Mouse (Mus musculus) hindbrain, postnatal 0 days (tissue): ENCODE results near the gene Hlcs. TPM values are rescaled to one million over a fixed set of nuclear protein-coding genes. Genes with fewer than 3 reads are reported as not detected.

Experiments
- ATAC-seq: fragments of 200-750 bp; cut with Nextera tagmentation; 2 replicates; pipeline ENCODE4 v1.8.0; 2017; ENCODE audit warnings: mild to moderate bottlenecking, moderate TSS enrichment, moderate library complexity
- DNase-seq: peaks from one replicate; pipeline ENCODE4 v3.0.0-alpha.2; 2015; ENCODE audit warnings: low spot score
- H3K27ac ChIP-seq: fragments of 300-500 bp; sonication (generic); 2 replicates; pipeline ENCODE4 v1.5.1; 2014; ENCODE audit warnings: mild to moderate bottlenecking
- H3K27me3 ChIP-seq: fragments of 300-500 bp; sonication (generic); 2 replicates; pipeline ENCODE4 v1.6.1; 2014; ENCODE audit warnings: low read length, mixed read lengths; ENCODE audit not compliant: insufficient read depth
- H3K36me3 ChIP-seq: fragments of 300-500 bp; sonication (generic); 2 replicates; pipeline ENCODE4 v1.6.1; 2014; ENCODE audit warnings: low read length, mixed read lengths; ENCODE audit not compliant: insufficient read depth
- H3K4me1 ChIP-seq: fragments of 300-500 bp; sonication (generic); 2 replicates; pipeline ENCODE4 v1.6.1; 2014; ENCODE audit warnings: antibody characterized with exemption, low read length, mixed read lengths; ENCODE audit not compliant: insufficient read depth
- H3K4me2 ChIP-seq: fragments of 300-500 bp; sonication (generic); 2 replicates; pipeline ENCODE4 v1.6.1; 2014; ENCODE audit warnings: low read depth, mild to moderate bottlenecking, low read length, moderate library complexity, mixed read lengths
- H3K4me3 ChIP-seq: fragments of 300-500 bp; sonication (generic); 2 replicates; pipeline ENCODE4 v1.5.1; 2014; ENCODE audit warnings: low read length
- H3K9ac ChIP-seq: fragments of 300-500 bp; sonication (generic); replicated peaks from 2 replicates; pipeline ENCODE4 v1.6.1; 2014; ENCODE audit warnings: mild to moderate bottlenecking, low read length, moderate library complexity, mixed read lengths
- H3K9me3 ChIP-seq: fragments of 300-500 bp; sonication (generic); 2 replicates; pipeline ENCODE4 v1.6.1; 2016; ENCODE audit warnings: low read length, mixed read lengths
- CTCF ChIP-seq: IDR thresholded peaks from 2 replicates; pipeline ENCODE4 v1.5.1; 2016; ENCODE audit warnings: antibody characterized with exemption, control low read depth, low read depth
- WGBS: fragments of 180-500 bp; shearing (Covaris S2); extraction: QIAGEN DNeasy Blood & Tissue Kit; methylation state at CpG from one replicate; pipeline ENCODE4 v1.1.7; 2014; 5-methylcytosine and 5-hydroxymethylcytosine counted together
- polyA plus RNA-seq: library from polyadenylated mRNA; unstranded; fragments of >200 nt; fragmentation: Nextera tagmentation; extraction: Ambion mirVana; gene quantifications from 2 replicates; pipeline ENCODE4 v1.2.1, GENCODE M21; 2015
- total RNA-seq: library from RNA; depleted of rRNA; stranded (reverse); fragments of >200 nt; gene quantifications from 2 replicates; pipeline ENCODE4 v1.2.3, GENCODE M21; 2014

The Hlcs gene
- total and polyA plus RNA-seq, 2 experiments from 2014 or later: 7.3 to 8.1 TPM

- Histone ChIP-seq H3K9ac (no peak overlapping the region), H3K4me1 (peaks cover 3% of the 10 kb centered on the region; the same call in 1 of the 2 replicates), H3K27ac (no peak overlapping the region), H3K4me3 (no peak overlapping the region), H3K36me3 (no peaks in the 10 kb centered on the region), H3K4me2 (no peak overlapping the region), H3K9me3 (no peaks in the 10 kb centered on the region), H3K27me3 (peaks cover 9% of the 10 kb centered on the region)
- 84% methylated on average over 3 of the region's 3 CpGs for WGBS
- TF ChIP-seq CTCF: no peak
- no peak for DNase-seq
- no peak for ATAC-seq
These were observed 12.6 kb upstream of the Hlcs start for GRCm38 (mm10) chr16:94326008-94326407.

- H3K36me3 ChIP-seq: no peaks in the 10 kb centered on the region
- no peak for ATAC-seq
These were observed 10.3 kb upstream of the Hlcs start for GRCm38 (mm10) chr16:94323681-94324080.

GRCm38 (mm10) chr16:94320223-94320622 lies 6.9 kb upstream of the Hlcs start:
- no peak for TF ChIP-seq CTCF
- Histone ChIP-seq H3K4me1 (no peaks in the 10 kb centered on the region), H3K4me3 (no peak overlapping the region), H3K27ac (no peak overlapping the region), H3K36me3 (no peaks in the 10 kb centered on the region), H3K9me3 (no peaks in the 10 kb centered on the region), H3K9ac (no peak overlapping the region), H3K4me2 (no peak overlapping the region), H3K27me3 (no peaks in the 10 kb centered on the region)
- no peak for ATAC-seq
- WGBS: 80% methylated on average over 5 of the region's 5 CpGs
- no peak for DNase-seq

More at GRCm38 (mm10) chr16:94323681-94324080, 10.3 kb upstream of the Hlcs start:
- DNase-seq: no peak
- Histone ChIP-seq H3K4me2 (no peak overlapping the region), H3K9ac (no peak overlapping the region), H3K27me3 (peaks cover 9% of the 10 kb centered on the region), H3K27ac (no peak overlapping the region), H3K4me3 (no peak overlapping the region), H3K4me1 (no peaks in the 10 kb centered on the region), H3K9me3 (no peaks in the 10 kb centered on the region)
- TF ChIP-seq CTCF: no peak
- WGBS: 72% methylated on average over 5 of the region's 5 CpGs

- TF ChIP-seq CTCF: no peak
- Histone ChIP-seq H3K27ac (no peak overlapping the region), H3K4me1 (no peaks in the 10 kb centered on the region), H3K27me3 (no peaks in the 10 kb centered on the region), H3K9ac (no peak overlapping the region), H3K9me3 (no peaks in the 10 kb centered on the region), H3K36me3 (no peaks in the 10 kb centered on the region), H3K4me2 (no peak overlapping the region), H3K4me3 (no peak overlapping the region)
- 73% methylated on average over 5 of the region's 5 CpGs for WGBS
- DNase-seq (no peak), ATAC-seq (no peak)
These were observed 4.4 kb upstream of the Hlcs start for GRCm38 (mm10) chr16:94317752-94318151.

GRCm38 (mm10) chr16:94315215-94315614 lies 1.8 kb upstream of the Hlcs start:
- Histone ChIP-seq H3K9me3 (no peaks in the 10 kb centered on the region), H3K27ac (no peak overlapping the region), H3K4me2 (no peak overlapping the region), H3K27me3 (no peaks in the 10 kb centered on the region), H3K4me3 (no peak overlapping the region), H3K4me1 (0 out of 2 replicates have a peak, but pooled peaks cover 2% of the 10 kb centered on the region), H3K36me3 (no peaks in the 10 kb centered on the region), H3K9ac (no peak overlapping the region)
- 37% methylated on average over 1 of the region's 1 CpGs for WGBS
- DNase-seq: no peak
- no peak for ATAC-seq
- no peak for TF ChIP-seq CTCF

GRCm38 (mm10) chr16:94314626-94315025 lies 1.3 kb upstream of the Hlcs start:
- H3K9me3 ChIP-seq: no peaks in the 10 kb centered on the region
- no peak overlapping the region for H3K9ac ChIP-seq
- TF ChIP-seq CTCF: no peak
- H3K4me3 ChIP-seq: no peak overlapping the region
- no peaks in the 10 kb centered on the region for H3K27me3 ChIP-seq
- H3K27ac ChIP-seq: peak overlapping the region; percentile 100; the same call in 1 of the 2 replicates
- H3K4me1 ChIP-seq: 0 out of 2 replicates have a peak, but pooled peaks cover 2% of the 10 kb centered on the region
- ATAC-seq (no peak), DNase-seq (no peak)
- no peak overlapping the region for H3K4me2 ChIP-seq
- 90% methylated on average over 5 of the region's 5 CpGs for WGBS
- no peaks in the 10 kb centered on the region for H3K36me3 ChIP-seq

- TF ChIP-seq CTCF: peak; percentile 69
These were observed 625 bp downstream of the Hlcs start for GRCm38 (mm10) chr16:94312663-94313228.

More at GRCm38 (mm10) chr16:94312663-94313228, 625 bp downstream of the Hlcs start:
- DNase-seq (peak; percentile 97), ATAC-seq (peak; percentile 89)
- H3K4me3 ChIP-seq: peak overlapping the region; percentile 57
- H3K4me2 ChIP-seq: peak overlapping the region; percentile 69
- WGBS: under 1% methylated on average over 20 of the region's 20 CpGs
- no peaks in the 10 kb centered on the region for H3K27me3 ChIP-seq
- H3K36me3 ChIP-seq: no peaks in the 10 kb centered on the region
- H3K27ac ChIP-seq: peak overlapping the region; percentile 100
- no peaks in the 10 kb centered on the region for H3K9me3 ChIP-seq
- H3K4me1 ChIP-seq: 0 out of 2 replicates have a peak, but pooled peaks cover 2% of the 10 kb centered on the region
- peak overlapping the region; percentile 78 for H3K9ac ChIP-seq
